Mouse (Mus musculus): Measurements from ENCODE around the gene Srd5a1. TPM values are rescaled to one million over a fixed set of nuclear protein-coding genes. Genes with fewer than 3 reads are reported as not detected.
"Not testable (repeated sequence)": the region's sequence is repeated elsewhere in the genome, so short reads cannot be mapped to it uniquely, and the experiment has no call there.

Gene Srd5a1
- polyA plus RNA-seq, 1 experiment from 2014 or later: 32.3 TPM

DNA sequence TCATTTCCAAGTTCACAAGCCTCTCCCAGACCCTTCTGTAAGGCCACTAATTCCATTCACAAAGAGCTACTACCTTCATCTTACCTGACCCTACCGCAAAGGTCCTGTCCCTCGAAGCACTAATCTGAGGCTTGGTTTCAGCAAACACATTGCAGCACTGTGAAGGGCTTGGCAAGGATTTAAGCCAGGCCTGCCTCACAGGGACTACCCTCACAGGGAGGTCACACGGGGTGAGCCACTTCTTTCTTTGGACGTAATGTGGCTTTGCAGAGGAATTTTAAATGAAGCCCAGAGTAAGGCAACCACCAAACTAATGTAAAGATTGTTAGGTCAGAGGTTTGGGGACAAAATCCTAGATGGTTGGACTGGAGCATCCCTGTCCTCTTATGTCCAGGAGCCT is 29.3 kb upstream of the Srd5a1 start:
- 82% methylated on average over 4 of the region's 4 CpGs for WGBS
- no peaks in the 10 kb centered on the region for H3K4me1 ChIP-seq (ENCODE audit: control insufficient read depth, insufficient read depth, low read length)
- no peak overlapping the region for H3K4me2 ChIP-seq (ENCODE audit: low read length)
- H3K27me3 ChIP-seq (ENCODE audit: control insufficient read depth, insufficient read depth, low read depth, low read length): no peaks in the 10 kb centered on the region
- H3K9ac ChIP-seq (ENCODE audit: low read depth, low read length): no peak overlapping the region
- H3K9me3 ChIP-seq (replicated peaks; ENCODE audit: control insufficient read depth, low read length, poor library complexity, severe bottlenecking): no peaks in the 10 kb centered on the region
- no peak overlapping the region for H3K27ac ChIP-seq (ENCODE audit: low read length)
- ATAC-seq: no peak
- peaks cover 15% of the 10 kb centered on the region for H3K36me3 ChIP-seq (ENCODE audit: control insufficient read depth, insufficient read depth, low read length)
- H3K4me3 ChIP-seq (ENCODE audit: low read depth, low read length): no peak overlapping the region

GRCm38 (mm10) chr13:69640126-69640525 is 28.9 kb upstream of the Srd5a1 start:
- Histone ChIP-seq H3K9ac (ENCODE audit: low read depth, low read length) (no peak overlapping the region), H3K27me3 (ENCODE audit: control insufficient read depth, insufficient read depth, low read depth, low read length) (no peaks in the 10 kb centered on the region), H3K9me3 (replicated peaks; ENCODE audit: control insufficient read depth, low read length, poor library complexity, severe bottlenecking) (no peaks in the 10 kb centered on the region), H3K4me3 (ENCODE audit: low read depth, low read length) (no peak overlapping the region), H3K36me3 (ENCODE audit: control insufficient read depth, insufficient read depth, low read length) (peaks cover 20% of the 10 kb centered on the region), H3K4me2 (ENCODE audit: low read length) (no peak overlapping the region), H3K27ac (ENCODE audit: low read length) (no peak overlapping the region), H3K4me1 (ENCODE audit: control insufficient read depth, insufficient read depth, low read length) (no peaks in the 10 kb centered on the region)
- WGBS: 98% methylated on average over 4 of the region's 4 CpGs
- no peak for ATAC-seq

DNA sequence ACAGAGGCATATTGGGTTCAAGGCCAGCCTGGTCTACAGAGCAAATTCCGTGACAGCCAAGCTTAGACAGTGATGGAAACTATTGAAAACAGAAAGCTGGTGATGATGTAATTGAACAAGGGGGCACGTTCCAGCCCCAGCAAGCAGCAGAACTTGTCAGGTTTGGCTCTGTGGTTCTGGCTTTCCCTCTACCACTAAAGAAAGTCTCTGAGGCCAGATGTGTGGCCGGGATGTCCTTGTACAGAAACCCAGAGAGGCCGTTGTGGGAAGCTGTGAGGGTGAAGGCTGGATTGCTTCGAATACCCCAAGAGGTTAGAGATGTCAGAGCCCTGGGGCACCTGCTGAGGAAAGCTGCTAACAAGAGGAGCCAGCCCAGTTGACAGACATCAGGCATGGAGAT is 28.0 kb upstream of the Srd5a1 start:
- peaks cover 28% of the 10 kb centered on the region for H3K36me3 ChIP-seq (ENCODE audit: control insufficient read depth, insufficient read depth, low read length)
- H3K9ac ChIP-seq (ENCODE audit: low read depth, low read length): no peak overlapping the region
- no peak overlapping the region for H3K4me2 ChIP-seq (ENCODE audit: low read length)
- H3K4me1 ChIP-seq (ENCODE audit: control insufficient read depth, insufficient read depth, low read length): no peaks in the 10 kb centered on the region
- WGBS: 88% methylated on average over 5 of the region's 5 CpGs
- no peak overlapping the region for H3K4me3 ChIP-seq (ENCODE audit: low read depth, low read length)
- H3K9me3 ChIP-seq (replicated peaks; ENCODE audit: control insufficient read depth, low read length, poor library complexity, severe bottlenecking): no peaks in the 10 kb centered on the region
- no peaks in the 10 kb centered on the region for H3K27me3 ChIP-seq (ENCODE audit: control insufficient read depth, insufficient read depth, low read depth, low read length)
- no peak for ATAC-seq
- no peak overlapping the region for H3K27ac ChIP-seq (ENCODE audit: low read length)

DNA sequence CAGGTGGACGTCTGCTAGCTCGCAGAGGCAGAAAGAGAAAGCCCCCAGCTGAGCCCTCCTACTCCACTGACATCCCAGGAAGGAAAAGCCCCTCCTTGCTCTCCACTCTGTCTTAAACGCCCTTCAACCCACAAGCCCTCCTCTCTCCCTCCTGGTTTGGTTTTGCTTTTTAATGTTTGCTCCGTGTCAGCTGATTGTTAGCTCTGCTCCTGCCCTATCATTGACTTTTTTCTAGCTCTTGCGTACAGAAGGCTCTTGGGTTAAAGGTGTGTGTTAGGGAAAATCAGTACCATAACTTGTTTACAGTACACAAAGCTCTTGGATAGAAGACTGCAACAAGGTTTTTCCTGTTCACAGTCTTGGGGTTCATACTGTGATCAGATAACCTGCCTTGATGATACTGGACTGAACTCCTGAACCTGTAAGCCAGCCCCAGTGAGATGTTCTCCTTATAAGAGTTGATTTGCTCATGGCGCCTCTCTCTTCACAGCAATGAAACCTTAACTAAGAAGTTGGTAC is 26.9 kb upstream of the Srd5a1 start:
- no peak overlapping the region for H3K9ac ChIP-seq (ENCODE audit: low read depth, low read length)
- H3K36me3 ChIP-seq (ENCODE audit: control insufficient read depth, insufficient read depth, low read length): peaks cover 38% of the 10 kb centered on the region
- WGBS: 83% methylated on average over 6 of the region's 6 CpGs
- no peak overlapping the region for H3K4me2 ChIP-seq (ENCODE audit: low read length)
- ATAC-seq: no peak
- no peaks in the 10 kb centered on the region for H3K9me3 ChIP-seq (replicated peaks; ENCODE audit: control insufficient read depth, low read length, poor library complexity, severe bottlenecking)
- H3K4me1 ChIP-seq (ENCODE audit: control insufficient read depth, insufficient read depth, low read length): no peaks in the 10 kb centered on the region
- H3K4me3 ChIP-seq (ENCODE audit: low read depth, low read length): no peak overlapping the region
- no peaks in the 10 kb centered on the region for H3K27me3 ChIP-seq (ENCODE audit: control insufficient read depth, insufficient read depth, low read depth, low read length)
- no peak overlapping the region for H3K27ac ChIP-seq (ENCODE audit: low read length)

DNA sequence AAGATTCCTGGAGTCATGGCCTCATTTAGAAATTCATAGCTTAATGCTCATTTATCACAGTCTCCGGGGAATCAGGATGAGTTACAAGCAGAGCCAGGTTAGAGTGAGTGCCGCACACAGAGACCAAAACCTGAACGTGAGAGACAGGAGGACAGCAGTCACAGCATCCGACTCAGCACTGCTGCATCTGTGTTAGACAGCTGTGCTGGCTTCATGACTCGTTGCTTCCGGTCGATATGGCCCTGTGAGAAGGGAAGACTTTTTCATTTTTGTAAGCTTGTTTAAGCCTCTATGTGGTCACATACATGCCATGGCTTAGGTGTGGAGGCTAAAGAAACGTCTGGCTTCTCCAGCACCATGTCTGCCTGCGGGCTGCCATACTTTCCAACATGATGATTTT is 26.4 kb upstream of the Srd5a1 start:
- Histone ChIP-seq H3K9ac (ENCODE audit: low read depth, low read length) (no peak overlapping the region), H3K27me3 (ENCODE audit: control insufficient read depth, insufficient read depth, low read depth, low read length) (no peaks in the 10 kb centered on the region), H3K4me3 (ENCODE audit: low read depth, low read length) (no peak overlapping the region), H3K36me3 (ENCODE audit: control insufficient read depth, insufficient read depth, low read length) (peaks cover 41% of the 10 kb centered on the region), H3K4me2 (ENCODE audit: low read length) (no peak overlapping the region), H3K27ac (ENCODE audit: low read length) (no peak overlapping the region), H3K9me3 (replicated peaks; ENCODE audit: control insufficient read depth, low read length, poor library complexity, severe bottlenecking) (no peaks in the 10 kb centered on the region), H3K4me1 (ENCODE audit: control insufficient read depth, insufficient read depth, low read length) (no peaks in the 10 kb centered on the region)
- WGBS: 93% methylated on average over 9 of the region's 9 CpGs
- no peak for ATAC-seq

- Histone ChIP-seq H3K27me3 (ENCODE audit: control insufficient read depth, insufficient read depth, low read depth, low read length) (no peaks in the 10 kb centered on the region), H3K4me3 (ENCODE audit: low read depth, low read length) (no peak overlapping the region), H3K4me2 (ENCODE audit: low read length) (no peak overlapping the region), H3K9me3 (replicated peaks; ENCODE audit: control insufficient read depth, low read length, poor library complexity, severe bottlenecking) (no peaks in the 10 kb centered on the region), H3K9ac (ENCODE audit: low read depth, low read length) (no peak overlapping the region), H3K36me3 (ENCODE audit: control insufficient read depth, insufficient read depth, low read length) (peaks cover 48% of the 10 kb centered on the region), H3K4me1 (ENCODE audit: control insufficient read depth, insufficient read depth, low read length) (no peaks in the 10 kb centered on the region), H3K27ac (ENCODE audit: low read length) (no peak overlapping the region)
- 92% methylated on average over 6 of the region's 6 CpGs for WGBS
- no peak for ATAC-seq
Measured at GRCm38 (mm10) chr13:69636816-69637215, 25.6 kb upstream of the Srd5a1 start.

DNA sequence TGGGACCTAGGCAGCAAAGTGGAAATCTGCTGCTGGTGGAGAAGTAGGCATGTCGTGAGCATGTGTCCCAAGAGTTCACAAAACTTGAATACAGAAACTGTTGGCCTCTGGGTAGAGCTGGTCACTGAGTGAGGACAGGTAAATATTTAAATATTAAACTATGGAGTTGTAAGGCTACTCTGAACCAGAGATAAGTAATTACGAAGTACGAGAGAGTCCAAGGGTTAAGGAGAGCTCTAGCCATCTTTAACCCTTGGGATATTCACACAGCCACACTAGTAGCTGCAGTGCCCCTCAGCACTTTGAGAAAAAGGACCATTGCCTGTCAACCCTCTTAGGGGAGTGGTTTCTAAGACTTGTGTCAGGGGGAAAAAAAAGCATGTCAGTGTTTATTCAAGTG is 25.1 kb upstream of the Srd5a1 start:
- ATAC-seq: no peak
- peaks cover 52% of the 10 kb centered on the region for H3K36me3 ChIP-seq (ENCODE audit: control insufficient read depth, insufficient read depth, low read length)
- no peaks in the 10 kb centered on the region for H3K27me3 ChIP-seq (ENCODE audit: control insufficient read depth, insufficient read depth, low read depth, low read length)
- H3K9ac ChIP-seq (ENCODE audit: low read depth, low read length): no peak overlapping the region
- no peaks in the 10 kb centered on the region for H3K4me1 ChIP-seq (ENCODE audit: control insufficient read depth, insufficient read depth, low read length)
- H3K27ac ChIP-seq (ENCODE audit: low read length): no peak overlapping the region
- WGBS: 94% methylated on average over 3 of the region's 3 CpGs
- H3K4me3 ChIP-seq (ENCODE audit: low read depth, low read length): no peak overlapping the region
- H3K9me3 ChIP-seq (replicated peaks; ENCODE audit: control insufficient read depth, low read length, poor library complexity, severe bottlenecking): no peaks in the 10 kb centered on the region
- H3K4me2 ChIP-seq (ENCODE audit: low read length): no peak overlapping the region

GRCm38 (mm10) chr13:69635836-69636235 is 24.6 kb upstream of the Srd5a1 start:
- H3K4me3 ChIP-seq (ENCODE audit: low read depth, low read length); H3K27ac ChIP-seq (ENCODE audit: low read length); H3K27me3 ChIP-seq (ENCODE audit: control insufficient read depth, insufficient read depth, low read depth, low read length); ATAC-seq; H3K9ac ChIP-seq (ENCODE audit: low read depth, low read length); H3K4me1 ChIP-seq (ENCODE audit: control insufficient read depth, insufficient read depth, low read length); H3K4me2 ChIP-seq (ENCODE audit: low read length); H3K9me3 ChIP-seq (replicated peaks; ENCODE audit: control insufficient read depth, low read length, poor library complexity, severe bottlenecking): not testable (repeated sequence)
- H3K36me3 ChIP-seq (ENCODE audit: control insufficient read depth, insufficient read depth, low read length): peaks cover 56% of the 10 kb centered on the region
- 99% methylated on average over 7 of the region's 7 CpGs for WGBS

DNA sequence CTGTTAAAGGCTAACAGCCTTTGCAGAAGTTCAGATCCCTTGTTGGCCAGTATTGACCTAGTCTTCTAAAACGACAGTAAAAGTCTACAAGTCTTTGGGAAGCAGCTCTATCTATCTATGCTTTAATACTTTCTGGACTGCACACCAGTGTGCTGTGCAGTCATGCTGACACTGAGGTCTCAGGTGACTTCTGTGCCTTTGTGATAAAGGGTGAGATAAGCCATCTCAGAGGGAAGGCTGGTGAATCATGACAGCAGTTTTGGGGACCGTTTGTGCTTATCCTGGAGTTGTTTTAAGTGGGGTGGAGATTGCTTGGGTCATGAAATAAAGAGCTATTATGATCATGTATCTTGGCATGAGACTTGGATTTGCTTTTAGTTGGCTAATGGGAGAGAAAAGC is 22.7 kb upstream of the Srd5a1 start:
- no peak overlapping the region for H3K4me3 ChIP-seq (ENCODE audit: low read depth, low read length)
- H3K9ac ChIP-seq (ENCODE audit: low read depth, low read length): no peak overlapping the region
- H3K27ac ChIP-seq (ENCODE audit: low read length): no peak overlapping the region
- H3K4me1 ChIP-seq (ENCODE audit: control insufficient read depth, insufficient read depth, low read length): no peaks in the 10 kb centered on the region
- WGBS: 98% methylated on average over 2 of the region's 2 CpGs
- H3K4me2 ChIP-seq (ENCODE audit: low read length): no peak overlapping the region
- no peak for ATAC-seq
- H3K9me3 ChIP-seq (replicated peaks; ENCODE audit: control insufficient read depth, low read length, poor library complexity, severe bottlenecking): no peaks in the 10 kb centered on the region
- H3K36me3 ChIP-seq (ENCODE audit: control insufficient read depth, insufficient read depth, low read length): peaks cover 65% of the 10 kb centered on the region
- H3K27me3 ChIP-seq (ENCODE audit: control insufficient read depth, insufficient read depth, low read depth, low read length): no peaks in the 10 kb centered on the region
